Mouse (Mus musculus): ENCODE data around the gene Gpr45. TPM values are rescaled to one million over a fixed set of nuclear protein-coding genes. Genes with fewer than 3 reads are reported as not detected.

Gene Gpr45
- polyA plus RNA-seq, 1 experiment from 2014 or later: 6.3 TPM

GRCm38 (mm10) chr1:42917908-42918307 lies 34.8 kb upstream of the Gpr45 start:
- no peaks in the 10 kb centered on the region for H3K9me3 ChIP-seq (ENCODE audit: control insufficient read depth, low read length)
- 34% methylated on average over 4 of the region's 4 CpGs for WGBS
- H3K4me3 ChIP-seq (ENCODE audit: low read depth, low read length): no peak overlapping the region
- H3K4me1 ChIP-seq (replicated peaks; ENCODE audit: control insufficient read depth, insufficient read depth): no peaks in the 10 kb centered on the region
- no peak overlapping the region for H3K27ac ChIP-seq (replicated peaks)
- H3K9ac ChIP-seq (ENCODE audit: low read length): no peak overlapping the region
- H3K36me3 ChIP-seq (ENCODE audit: control insufficient read depth, insufficient read depth, low read length): no peaks in the 10 kb centered on the region
- TF ChIP-seq EP300 (optimal IDR thresholded peaks at IDR 0.05) (no peak), CTCF (IDR thresholded peaks at IDR 0.05; ENCODE audit: low read depth) (no peak)
- H3K4me2 ChIP-seq (replicated peaks; ENCODE audit: low read depth): no peak overlapping the region
- ATAC-seq (ENCODE audit: low FRiP score, low TSS enrichment): no peak
- no peak for DNase-seq (ENCODE audit: low spot score)
- H3K27me3 ChIP-seq (ENCODE audit: control insufficient read depth, insufficient read depth, low read length): no peaks in the 10 kb centered on the region

DNA sequence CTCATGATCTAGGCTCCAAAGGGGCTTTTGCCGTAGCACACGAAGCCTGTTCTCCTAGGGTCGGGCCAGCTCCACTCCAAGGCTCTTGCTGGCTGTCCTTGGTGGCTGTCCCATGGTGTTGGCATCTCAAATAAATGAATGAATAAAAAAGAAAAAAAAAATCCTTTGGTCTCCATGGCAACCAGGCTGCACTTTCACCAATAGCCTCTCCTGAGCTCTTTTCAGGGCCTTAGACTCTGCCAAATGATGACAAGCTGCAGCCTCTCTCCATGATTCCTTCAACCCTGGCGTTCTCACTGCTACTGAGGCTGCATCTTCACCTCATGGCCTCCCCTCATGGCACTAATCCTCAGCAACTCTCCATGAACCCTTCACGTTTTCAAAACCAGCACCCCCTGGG lies 28.7 kb upstream of the Gpr45 start:
- H3K9me3 ChIP-seq (ENCODE audit: control insufficient read depth, low read length): no peaks in the 10 kb centered on the region
- H3K27me3 ChIP-seq (ENCODE audit: control insufficient read depth, insufficient read depth, low read length): no peaks in the 10 kb centered on the region
- H3K4me3 ChIP-seq (ENCODE audit: low read depth, low read length): no peak overlapping the region
- H3K4me1 ChIP-seq (replicated peaks; ENCODE audit: control insufficient read depth, insufficient read depth): no peaks in the 10 kb centered on the region
- H3K4me2 ChIP-seq (replicated peaks; ENCODE audit: low read depth): no peak overlapping the region
- no peaks in the 10 kb centered on the region for H3K36me3 ChIP-seq (ENCODE audit: control insufficient read depth, insufficient read depth, low read length)
- H3K27ac ChIP-seq (replicated peaks): no peak overlapping the region
- WGBS: 73% methylated on average over 5 of the region's 5 CpGs
- no peak overlapping the region for H3K9ac ChIP-seq (ENCODE audit: low read length)
- ATAC-seq (ENCODE audit: low FRiP score, low TSS enrichment) (no peak), DNase-seq (ENCODE audit: low spot score) (no peak)
- TF ChIP-seq CTCF (IDR thresholded peaks at IDR 0.05; ENCODE audit: low read depth) (no peak), EP300 (optimal IDR thresholded peaks at IDR 0.05) (no peak)

- Histone ChIP-seq H3K4me2 (replicated peaks; ENCODE audit: low read depth) (no peak overlapping the region), H3K27ac (replicated peaks) (no peak overlapping the region), H3K27me3 (ENCODE audit: control insufficient read depth, insufficient read depth, low read length) (no peaks in the 10 kb centered on the region), H3K9me3 (ENCODE audit: control insufficient read depth, low read length) (no peaks in the 10 kb centered on the region), H3K4me1 (replicated peaks; ENCODE audit: control insufficient read depth, insufficient read depth) (no peaks in the 10 kb centered on the region), H3K4me3 (ENCODE audit: low read depth, low read length) (no peak overlapping the region), H3K36me3 (ENCODE audit: control insufficient read depth, insufficient read depth, low read length) (no peaks in the 10 kb centered on the region), H3K9ac (ENCODE audit: low read length) (no peak overlapping the region)
- no peak for TF ChIP-seq CTCF (IDR thresholded peaks at IDR 0.05; ENCODE audit: low read depth)
- no peak for TF ChIP-seq EP300 (optimal IDR thresholded peaks at IDR 0.05)
- 71% methylated on average over 1 of the region's 1 CpGs for WGBS
- ATAC-seq (ENCODE audit: low FRiP score, low TSS enrichment) (no peak), DNase-seq (ENCODE audit: low spot score) (no peak)
These were observed 19.1 kb upstream of the Gpr45 start for GRCm38 (mm10) chr1:42933613-42934012.

GRCm38 (mm10) chr1:42948486-42948885 lies 4.2 kb upstream of the Gpr45 start:
- Histone ChIP-seq H3K9ac (ENCODE audit: low read length) (no peak overlapping the region), H3K9me3 (ENCODE audit: control insufficient read depth, low read length) (no peaks in the 10 kb centered on the region), H3K4me2 (replicated peaks; ENCODE audit: low read depth) (no peak overlapping the region), H3K4me1 (replicated peaks; ENCODE audit: control insufficient read depth, insufficient read depth) (no peaks in the 10 kb centered on the region), H3K27me3 (ENCODE audit: control insufficient read depth, insufficient read depth, low read length) (no peaks in the 10 kb centered on the region), H3K27ac (replicated peaks) (no peak overlapping the region), H3K36me3 (ENCODE audit: control insufficient read depth, insufficient read depth, low read length) (no peaks in the 10 kb centered on the region), H3K4me3 (ENCODE audit: low read depth, low read length) (no peak overlapping the region)
- TF ChIP-seq CTCF (IDR thresholded peaks at IDR 0.05; ENCODE audit: low read depth) (no peak), EP300 (optimal IDR thresholded peaks at IDR 0.05) (no peak)
- no peak for DNase-seq (ENCODE audit: low spot score)
- WGBS: 66% methylated on average over 4 of the region's 4 CpGs
- no peak for ATAC-seq (ENCODE audit: low FRiP score, low TSS enrichment)

DNA sequence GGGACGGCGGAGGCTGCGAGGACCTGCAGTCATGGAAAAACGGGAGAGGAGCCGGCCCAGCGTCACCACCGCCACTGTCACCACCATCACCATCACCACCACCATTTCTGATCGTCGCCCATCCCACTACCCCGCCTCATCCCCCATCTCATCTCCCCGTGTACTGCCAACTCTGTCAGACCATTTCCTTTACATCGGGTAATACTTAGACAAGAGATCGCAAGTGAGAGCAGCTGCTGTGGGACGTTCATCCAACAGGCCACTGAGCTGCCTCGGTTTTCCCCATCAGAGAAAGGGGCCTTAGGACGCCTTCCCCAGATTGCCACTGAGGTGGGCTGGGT lies 780 bp downstream of the Gpr45 start:
- Histone ChIP-seq H3K4me3 (ENCODE audit: low read depth, low read length) (peak overlapping the region; percentile 67), H3K9ac (ENCODE audit: low read length) (peak overlapping the region; percentile 69), H3K36me3 (ENCODE audit: control insufficient read depth, insufficient read depth, low read length) (no peaks in the 10 kb centered on the region), H3K4me2 (replicated peaks; ENCODE audit: low read depth) (peak overlapping the region; percentile 86), H3K4me1 (replicated peaks; ENCODE audit: control insufficient read depth, insufficient read depth) (no peaks in the 10 kb centered on the region), H3K27ac (replicated peaks) (0 out of 2 replicates have a peak overlapping the region, but pooled peaks have one; percentile 65), H3K27me3 (ENCODE audit: control insufficient read depth, insufficient read depth, low read length) (no peaks in the 10 kb centered on the region), H3K9me3 (ENCODE audit: control insufficient read depth, low read length) (no peaks in the 10 kb centered on the region)
- 0 out of 2 replicates have a peak, but pooled peaks have one; percentile 2 for ATAC-seq (ENCODE audit: low FRiP score, low TSS enrichment)
- no peak for TF ChIP-seq CTCF (IDR thresholded peaks at IDR 0.05; ENCODE audit: low read depth)
- TF ChIP-seq EP300 (optimal IDR thresholded peaks at IDR 0.05): no peak
- DNase-seq (ENCODE audit: low spot score): no peak
- WGBS: under 1% methylated on average over 15 of the region's 16 CpGs

DNA sequence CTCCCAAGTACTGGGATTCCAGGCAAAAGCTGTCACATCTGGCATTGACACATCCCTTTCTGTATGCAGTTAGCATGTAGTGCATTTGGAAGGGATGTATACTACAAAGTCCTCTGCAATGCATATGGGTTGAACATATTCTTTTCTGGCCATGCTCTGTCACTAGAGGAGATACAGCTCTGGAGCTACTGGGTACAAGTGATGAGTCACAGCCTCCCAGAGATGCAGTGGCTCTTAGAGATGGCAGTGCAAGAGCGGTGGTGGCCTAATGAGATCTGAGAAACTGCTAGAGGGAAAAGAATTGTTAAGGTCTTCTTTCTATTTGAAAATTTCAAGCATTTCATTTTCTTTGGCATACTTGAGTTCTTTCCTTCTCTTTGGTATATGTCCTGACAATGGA lies 4.2 kb downstream of the Gpr45 start:
- Histone ChIP-seq H3K4me1 (replicated peaks; ENCODE audit: control insufficient read depth, insufficient read depth) (no peaks in the 10 kb centered on the region), H3K27me3 (ENCODE audit: control insufficient read depth, insufficient read depth, low read length) (no peaks in the 10 kb centered on the region), H3K9me3 (ENCODE audit: control insufficient read depth, low read length) (no peaks in the 10 kb centered on the region), H3K4me2 (replicated peaks; ENCODE audit: low read depth) (no peak overlapping the region), H3K27ac (replicated peaks) (no peak overlapping the region), H3K4me3 (ENCODE audit: low read depth, low read length) (no peak overlapping the region), H3K9ac (ENCODE audit: low read length) (no peak overlapping the region), H3K36me3 (ENCODE audit: control insufficient read depth, insufficient read depth, low read length) (no peaks in the 10 kb centered on the region)
- DNase-seq (ENCODE audit: low spot score) (no peak), ATAC-seq (ENCODE audit: low FRiP score, low TSS enrichment) (no peak)
- TF ChIP-seq CTCF (IDR thresholded peaks at IDR 0.05; ENCODE audit: low read depth) (no peak), EP300 (optimal IDR thresholded peaks at IDR 0.05) (no peak)
- WGBS: 91% methylated on average over 1 of the region's 1 CpGs
